Mouse (Mus musculus) olfactory bulb, adult 2 months (tissue): Measurements from ENCODE around the gene Pigz. TPM values are rescaled to one million over a fixed set of nuclear protein-coding genes. Genes with fewer than 3 reads are reported as not detected.
"Not testable (repeated sequence)": the region's sequence is repeated elsewhere in the genome, so short reads cannot be mapped to it uniquely, and the experiment has no call there.

Source experiments
- H3K27ac ChIP-seq: fragments of 200-500 bp; 2 replicates; pipeline ENCODE4 v1.5.1; 2012; ENCODE audit warnings: low read depth, low read length; ENCODE audit not compliant: insufficient read depth
- H3K4me1 ChIP-seq: fragments of 200-500 bp; 2 replicates; pipeline ENCODE4 v1.6.1; 2012; ENCODE audit warnings: low read length; ENCODE audit not compliant: control insufficient read depth, insufficient read depth
- H3K4me3 ChIP-seq: fragments of 200-500 bp; 2 replicates; pipeline ENCODE4 v1.5.1; 2012; ENCODE audit warnings: mild to moderate bottlenecking, low read depth, low read length, moderate library complexity; ENCODE audit not compliant: insufficient read depth
- CTCF ChIP-seq: fragments of 200-500 bp; IDR thresholded peaks from 2 replicates; pipeline ENCODE4 v1.5.1; 2012; ENCODE audit warnings: low read depth, mild to moderate bottlenecking, low read length, moderate library complexity; ENCODE audit not compliant: insufficient read depth
- POLR2A ChIP-seq: fragments of 200-500 bp; IDR thresholded peaks from 2 replicates; pipeline ENCODE4 v1.6.1; 2012; ENCODE audit warnings: mild to moderate bottlenecking, low read depth, low read length, moderate library complexity; ENCODE audit not compliant: insufficient read depth
- WGBS: fragments of 180-500 bp; shearing (Covaris S2); methylation state at CpG from one replicate; pipeline ENCODE4 v1.1.7; 2018; 5-methylcytosine and 5-hydroxymethylcytosine counted together
- polyA plus RNA-seq: library from polyadenylated mRNA; stranded (reverse); fragments of >200 nt; gene quantifications from 2 replicates; pipeline ENCODE4 v1.2.4, GENCODE M21; 2012; ENCODE audit warnings: low replicate concordance; ENCODE audit not compliant: missing spikeins, insufficient read depth, insufficient read length

The Pigz gene
- polyA plus RNA-seq, 1 experiment = not detected

DNA sequence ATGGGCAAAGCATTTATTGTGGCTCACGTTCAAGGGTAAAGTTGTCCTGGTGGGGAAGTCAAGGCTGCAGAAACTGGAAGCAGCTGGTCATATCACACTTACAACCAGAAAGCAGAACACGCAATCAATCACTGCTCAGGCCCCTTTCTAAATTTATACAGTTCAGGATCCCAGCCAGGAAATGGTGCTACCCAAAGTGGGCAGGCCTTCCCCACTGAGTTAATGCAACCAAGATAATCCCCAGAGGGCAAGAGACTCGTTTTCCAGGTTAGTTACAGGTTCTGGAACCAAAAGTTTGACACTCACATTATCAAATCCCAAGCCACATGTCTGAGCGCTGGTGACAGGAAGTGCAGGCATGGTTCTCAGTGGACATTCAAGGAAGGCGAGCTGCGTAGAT lies 5.2 kb downstream of the Pigz start:
- Histone ChIP-seq H3K4me1 (peaks cover 18% of the 10 kb centered on the region), H3K4me3 (no peak overlapping the region), H3K27ac (no peak overlapping the region)
- 75% methylated on average over 6 of the region's 6 CpGs for WGBS
- no peak for TF ChIP-seq POLR2A
- TF ChIP-seq CTCF = no peak

DNA sequence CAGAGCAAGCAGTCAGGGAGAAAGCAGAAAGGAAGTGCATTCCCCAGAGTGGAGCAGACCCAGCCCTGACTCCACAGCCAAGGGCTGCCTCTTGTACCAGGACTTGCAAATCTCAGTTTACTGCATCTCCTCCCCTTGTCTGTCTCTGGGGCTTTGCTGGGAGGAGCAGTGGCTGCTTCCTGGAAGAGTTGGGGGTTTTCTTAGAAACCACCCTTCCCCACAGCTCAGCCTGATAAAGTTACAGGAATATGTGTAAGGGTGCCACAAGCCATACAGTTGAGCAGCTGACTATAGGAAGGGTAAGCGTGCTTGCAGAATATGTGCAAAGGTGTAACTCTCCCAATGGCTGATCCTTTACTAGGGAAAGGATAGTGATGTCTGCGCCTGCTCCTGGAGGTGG lies 6.9 kb downstream of the Pigz start:
- no peak overlapping the region for H3K27ac ChIP-seq
- TF ChIP-seq POLR2A (no peak), CTCF (no peak)
- H3K4me1 ChIP-seq = peaks cover 19% of the 10 kb centered on the region
- H3K4me3 ChIP-seq = no peak overlapping the region
- 82% methylated on average over 2 of the region's 2 CpGs for WGBS

DNA sequence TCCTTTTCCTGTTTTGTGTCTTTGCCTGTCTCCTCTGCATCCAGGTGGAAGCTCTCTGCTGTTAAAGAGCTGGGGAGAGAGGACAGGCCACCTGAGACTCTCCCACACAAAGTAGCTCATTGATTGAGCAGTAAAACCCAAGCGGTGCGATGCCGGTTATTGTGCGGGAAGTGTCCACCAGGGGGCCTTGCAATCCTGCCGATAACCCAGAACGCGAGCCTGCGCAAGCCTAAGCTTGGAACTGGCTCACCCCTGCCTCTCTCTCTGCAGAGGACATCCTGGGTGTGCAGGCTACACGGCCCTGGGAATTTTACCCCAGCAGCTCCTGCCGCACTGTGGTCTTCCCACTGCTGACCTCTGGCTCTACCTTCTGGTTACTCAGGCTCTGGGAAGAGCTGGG lies 10.3 kb downstream of the Pigz start:
- TF ChIP-seq POLR2A (no peak), CTCF (peak; percentile 55; the same call in 1 of the 2 replicates)
- H3K4me3 ChIP-seq = no peak overlapping the region; the same call in 1 of the 2 replicates
- peaks cover 24% of the 10 kb centered on the region for H3K4me1 ChIP-seq
- no peak overlapping the region for H3K27ac ChIP-seq
- WGBS = 4% methylated on average over 10 of the region's 10 CpGs

DNA sequence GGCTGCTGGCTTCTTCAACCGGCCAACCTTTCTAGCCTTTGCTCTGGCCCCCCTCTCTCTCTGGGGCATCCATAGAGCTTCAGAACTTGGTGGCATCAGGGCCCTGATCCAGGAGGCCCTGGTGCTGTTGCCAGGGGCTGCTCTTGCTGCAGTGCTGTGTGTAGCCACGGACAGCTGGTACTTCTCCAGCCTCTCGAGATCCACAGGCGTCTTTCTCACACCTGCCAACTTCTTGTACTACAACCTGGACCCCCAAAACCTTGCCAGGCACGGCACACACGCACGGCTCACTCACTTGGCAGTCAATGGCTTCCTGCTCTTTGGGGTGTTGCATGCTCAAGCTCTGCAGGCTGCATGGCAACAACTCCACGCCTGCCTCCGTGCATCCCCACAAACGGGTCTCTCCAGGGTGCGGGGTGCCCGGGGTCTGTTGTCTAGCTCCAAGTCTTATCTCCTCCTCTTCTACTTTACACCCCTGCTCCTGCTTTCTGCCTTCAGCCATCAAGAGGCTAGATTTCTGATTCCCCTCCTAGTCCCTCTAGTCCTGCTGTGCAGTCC lies 11.1 kb downstream of the Pigz start:
- H3K27ac ChIP-seq = no peak overlapping the region
- no peak for TF ChIP-seq CTCF
- no peak for TF ChIP-seq POLR2A
- H3K4me1 ChIP-seq = peaks cover 24% of the 10 kb centered on the region
- no peak overlapping the region for H3K4me3 ChIP-seq
- 87% methylated on average over 12 of the region's 12 CpGs for WGBS

- Histone ChIP-seq H3K4me3 (no peak overlapping the region), H3K27ac (no peak overlapping the region), H3K4me1 (peaks cover 24% of the 10 kb centered on the region)
- 86% methylated on average over 6 of the region's 6 CpGs for WGBS
- TF ChIP-seq POLR2A (no peak), CTCF (no peak)
Observed at GRCm38 (mm10) chr16:31945372-31945771, 11.7 kb downstream of the Pigz start.

DNA sequence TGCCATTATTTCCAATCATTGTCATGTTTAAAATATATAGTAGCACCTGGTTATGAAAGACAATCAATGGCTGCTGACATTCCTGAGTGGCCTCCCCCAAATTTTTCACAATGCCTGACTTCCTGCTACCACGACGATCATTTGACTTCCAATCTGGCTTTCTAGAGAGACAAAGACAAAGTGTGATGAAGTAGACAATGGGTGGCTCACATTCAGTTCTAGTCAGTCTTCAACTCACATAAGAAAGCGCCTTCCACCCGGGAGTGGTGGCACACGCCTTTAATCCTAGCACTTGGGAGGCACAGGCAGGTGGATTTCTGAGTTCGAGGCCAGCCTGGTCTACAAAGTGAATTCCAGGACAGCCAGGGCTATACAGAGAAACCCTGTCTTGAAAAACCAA lies 12.3 kb downstream of the Pigz start:
- not testable (repeated sequence) for H3K27ac ChIP-seq, H3K4me3 ChIP-seq
- H3K4me1 ChIP-seq = peaks cover 24% of the 10 kb centered on the region
- 86% methylated on average over 6 of the region's 6 CpGs for WGBS

DNA sequence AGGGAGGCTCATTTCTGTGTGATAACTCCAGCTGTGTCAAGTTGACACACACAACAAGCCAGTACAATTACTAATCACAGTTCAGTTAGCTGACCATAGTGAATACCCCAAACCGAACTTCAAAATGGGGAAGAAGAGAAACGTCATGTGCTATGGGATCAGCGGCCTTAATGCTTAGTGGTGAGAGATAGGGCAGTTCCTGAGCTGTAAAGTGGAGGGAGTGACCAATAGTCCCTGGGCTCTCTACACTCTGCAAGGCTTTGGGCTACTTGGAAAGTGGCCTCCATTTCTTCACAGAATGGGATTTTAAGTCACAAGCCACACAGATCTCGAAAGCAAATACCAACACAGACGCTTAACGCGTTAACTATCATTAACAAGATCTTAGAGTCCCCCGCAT lies 13.7 kb downstream of the Pigz start:
- TF ChIP-seq CTCF = no peak
- no peak for TF ChIP-seq POLR2A
- no peak overlapping the region for H3K27ac ChIP-seq
- peaks cover 24% of the 10 kb centered on the region for H3K4me1 ChIP-seq
- peak overlapping the region; percentile 60 for H3K4me3 ChIP-seq
- whole genome bisulfite sequencing = 13% methylated on average over 8 of the region's 8 CpGs

DNA sequence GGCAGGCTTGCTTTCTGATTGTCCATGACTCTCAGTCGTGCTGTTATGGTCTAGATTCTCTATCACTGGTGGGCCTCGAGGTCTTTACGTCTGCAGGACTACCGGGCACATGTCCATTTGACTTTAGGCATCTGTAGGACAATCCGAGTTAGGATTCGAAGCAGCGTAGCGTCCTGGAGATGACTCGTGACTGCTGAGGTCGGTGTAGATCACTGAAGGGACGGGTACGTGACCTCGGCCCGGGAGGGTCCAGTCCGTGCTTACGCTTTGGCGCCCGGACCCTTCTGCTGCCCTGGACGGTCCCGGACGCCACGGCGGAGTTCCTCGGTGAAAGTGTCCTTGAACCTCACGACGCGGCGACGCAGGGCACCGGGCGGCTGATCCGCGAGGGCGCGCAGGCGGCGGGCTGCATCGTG lies 14.3 kb downstream of the Pigz start:
- TF ChIP-seq POLR2A (no peak), CTCF (no peak)
- Histone ChIP-seq H3K27ac (peak overlapping the region; percentile 62), H3K4me3 (peak overlapping the region; percentile 60), H3K4me1 (peaks cover 24% of the 10 kb centered on the region)
- under 1% methylated on average over 38 of the region's 38 CpGs for WGBS

DNA sequence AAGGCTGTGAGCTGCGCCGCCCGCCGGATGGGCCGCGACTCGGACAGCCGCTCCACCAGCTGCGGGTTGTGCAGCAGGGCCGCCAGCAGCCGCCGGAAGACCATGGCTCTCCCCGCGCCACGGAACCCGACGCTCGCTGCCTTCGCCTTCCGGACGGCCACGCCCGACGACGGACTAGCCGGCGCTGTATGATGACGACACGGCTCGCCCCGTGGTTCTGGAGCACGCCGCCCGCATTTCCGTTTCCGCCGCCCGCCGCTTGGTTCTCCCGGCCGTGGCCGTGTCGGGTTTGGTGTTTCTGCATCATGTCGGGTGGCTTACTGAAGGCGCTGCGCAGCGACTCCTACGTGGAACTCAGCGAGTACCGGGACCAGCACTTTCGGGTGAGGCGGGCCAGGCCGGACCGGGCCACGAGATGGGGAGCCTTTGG lies 14.7 kb downstream of the Pigz start, which contains the start of the genes 0610012G03Rik and Ncbp2:
0610012G03Rik (minus strand) TSS at position 150 of the 430 bp plus-strand sequence.
Ncbp2 (plus strand) TSS at position 169 of the 430 bp plus-strand sequence.
- TF ChIP-seq POLR2A (peak; percentile 56), CTCF (no peak)

More for the DNA sequence above, 14.7 kb downstream of the Pigz start, which contains the start of the genes 0610012G03Rik and Ncbp2:
- Histone ChIP-seq H3K27ac (peak within 1 kb of the TSS; percentile 62), H3K4me1 (peaks cover 24% of the 10 kb centered on the region), H3K4me3 (peak within 1 kb of the TSS; percentile 60)
- WGBS = under 1% methylated on average over 55 of the region's 55 CpGs
